Mouse (Mus musculus) cerebellum, adult 8-10 months (tissue): ENCODE results near the gene 4930548H24Rik.
"Not testable (repeated sequence)": the region's sequence is repeated elsewhere in the genome, so short reads cannot be mapped to it uniquely, and the experiment has no call there.

Source experiments
- DNase-seq: peaks from one replicate; pipeline ENCODE4 v3.0.0; 2022

The 4930548H24Rik gene

DNA sequence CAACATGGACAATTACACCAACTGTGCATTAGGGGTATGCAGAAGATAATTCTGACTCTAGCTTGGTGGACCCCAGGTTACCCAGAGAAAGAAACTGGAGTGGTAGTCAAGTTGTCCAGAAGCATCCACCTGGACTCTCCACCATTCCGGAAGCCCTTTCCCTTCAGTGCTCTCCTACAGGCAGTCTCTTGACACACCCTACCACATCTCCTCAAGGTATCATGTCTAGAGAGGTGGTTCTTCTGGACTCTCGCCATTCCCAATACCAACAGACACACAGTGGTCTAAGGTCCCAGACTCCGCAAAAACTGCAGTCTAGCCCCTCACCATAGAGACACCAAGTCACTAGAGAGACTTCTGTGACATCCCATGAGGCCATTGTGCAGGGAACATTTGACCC lies at the start of gene 4930548H24Rik:
Gene 4930548H24Rik (plus strand): TSS at position 301 of the 400 bp plus-strand sequence.
- DNase-seq, result no peak

DNA sequence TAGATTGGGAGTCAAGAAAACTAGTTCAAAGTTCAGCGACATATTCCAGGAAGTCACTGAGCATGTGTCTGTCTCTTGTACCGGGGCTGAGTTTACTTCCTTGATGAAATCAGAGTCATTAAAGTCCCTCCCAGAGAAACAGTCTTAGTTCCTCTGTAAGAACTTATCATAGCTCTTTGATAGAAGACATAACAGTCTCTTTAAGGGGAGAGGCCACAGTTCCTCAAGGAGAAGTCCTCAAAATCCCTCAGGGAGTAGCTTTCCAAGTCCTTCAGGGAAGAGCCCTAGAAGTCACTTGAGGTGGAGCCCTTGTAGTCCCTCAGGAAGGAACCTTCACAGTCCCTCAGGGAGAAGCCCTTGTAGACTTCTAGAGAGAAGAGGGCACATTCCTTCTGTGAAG lies 34.2 kb upstream of the 4930548H24Rik start:
- no peak for DNase-seq

DNA sequence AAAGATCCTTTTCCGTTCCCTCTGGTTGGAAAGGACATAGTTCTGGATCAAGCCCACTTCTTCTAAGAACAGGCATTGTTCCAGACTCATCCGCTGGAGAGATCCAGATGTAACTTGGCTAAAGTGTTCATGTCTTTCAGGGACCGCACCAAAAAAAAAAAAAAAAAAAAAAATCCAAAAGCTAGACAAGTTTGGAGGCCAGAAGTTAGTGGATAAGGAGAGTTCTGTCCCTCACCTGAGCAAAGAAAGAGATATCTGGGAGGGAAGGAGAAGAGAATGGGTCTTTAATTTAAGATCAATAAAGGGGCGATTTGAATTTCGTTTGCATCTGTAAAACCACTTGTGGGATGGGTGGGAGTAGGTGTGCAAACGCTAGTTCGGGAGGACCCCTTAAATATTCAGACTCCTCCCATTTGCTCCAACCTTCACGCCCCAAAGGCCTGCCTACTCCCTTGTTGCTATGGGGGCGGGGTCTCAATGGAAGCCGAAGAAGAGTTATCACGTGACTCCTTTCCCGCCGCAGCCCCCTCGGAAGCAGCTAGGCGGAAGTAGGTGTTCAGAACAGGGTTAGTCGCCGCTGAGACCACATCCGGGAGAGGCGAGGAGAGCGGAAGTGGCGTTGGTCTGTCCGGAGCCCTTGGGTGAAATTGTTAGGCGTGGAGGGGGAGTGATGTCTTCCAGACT lies 33.5 kb upstream of the 4930548H24Rik start, which contains the start of gene Zfp512:
Gene Zfp512 (plus strand): TSS at position 554 of the 684 bp plus-strand sequence.
- DNase-seq, result peak; percentile 82

DNA sequence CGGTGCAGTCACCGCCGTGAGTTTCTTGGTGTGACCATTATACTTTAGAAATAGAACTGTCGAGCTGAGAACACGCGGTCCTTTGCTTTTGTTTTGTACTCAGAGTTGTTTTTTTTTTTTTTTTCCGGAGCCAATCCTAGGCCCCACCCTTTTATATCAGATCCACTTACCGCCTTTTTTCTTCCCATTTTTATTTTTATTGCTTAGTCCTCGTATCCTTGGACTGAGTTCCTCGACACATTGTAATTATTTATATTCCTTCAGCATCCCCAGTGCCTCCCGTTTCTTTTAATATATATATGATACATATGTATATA lies 33.0 kb upstream of the 4930548H24Rik start:
- DNase-seq, result no peak

DNA sequence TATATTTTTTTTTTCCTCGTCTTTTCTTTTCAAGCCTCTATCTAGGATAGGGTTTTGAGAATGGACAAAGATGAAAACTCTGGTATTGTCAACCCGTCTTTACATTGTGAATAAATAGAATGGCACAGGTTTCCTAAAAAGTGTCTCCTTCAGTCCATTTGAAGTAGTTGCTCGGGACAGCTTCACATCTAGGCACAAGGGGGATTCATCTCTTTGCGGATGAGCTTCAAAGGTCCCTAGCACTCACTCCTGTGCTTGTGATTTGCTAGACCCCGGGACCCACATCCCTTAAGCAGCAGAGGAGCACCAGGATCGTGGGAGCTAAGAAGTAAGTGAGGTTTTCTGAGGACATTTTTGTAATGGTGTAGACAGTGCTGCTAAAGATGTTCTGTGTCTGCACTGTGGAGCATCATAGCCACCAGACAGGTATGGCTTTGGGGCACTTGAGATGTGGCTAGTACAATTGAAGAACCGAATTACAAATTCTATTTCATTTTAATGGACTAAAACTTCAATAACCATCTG lies 32.6 kb upstream of the 4930548H24Rik start:
- DNase-seq, result no peak

DNA sequence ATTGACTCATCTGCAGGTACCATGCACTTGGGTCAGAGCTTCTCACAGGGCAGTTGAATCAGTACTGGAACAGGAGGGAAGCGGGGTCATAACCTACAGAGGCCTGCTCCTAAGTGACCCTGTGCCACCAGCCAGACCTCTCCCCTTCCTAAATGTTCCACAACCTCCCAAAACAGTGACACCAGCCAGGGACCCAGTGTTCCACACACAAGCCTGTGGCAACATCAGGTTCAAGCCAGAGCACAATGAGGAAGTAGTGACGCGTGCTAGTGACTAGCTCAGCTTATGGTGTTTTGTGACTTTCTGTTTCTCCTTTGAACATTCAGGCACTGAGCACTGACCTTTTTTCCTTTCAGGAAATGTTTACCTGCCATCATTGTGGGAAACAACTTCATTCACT lies 17.7 kb upstream of the 4930548H24Rik start:
- no peak for DNase-seq

DNA sequence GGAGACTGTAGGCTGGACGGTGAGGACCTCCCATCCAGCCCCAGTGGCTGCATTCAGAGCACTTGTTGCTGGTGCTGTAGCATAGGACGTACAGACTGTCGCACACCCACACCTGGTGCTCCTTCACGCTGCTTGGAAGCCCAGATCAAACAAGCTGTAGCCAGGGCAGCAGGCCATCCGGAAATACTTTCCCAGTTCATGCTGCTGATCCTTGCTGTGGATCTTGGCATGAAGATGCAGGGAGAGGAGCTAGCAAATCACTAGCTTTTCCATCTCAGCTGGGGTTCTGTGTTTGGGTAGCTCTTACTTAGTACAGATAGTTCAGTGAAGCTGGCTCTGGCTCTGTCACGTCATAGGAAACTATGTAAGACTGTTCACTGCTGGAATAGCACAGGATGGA lies 15.8 kb upstream of the 4930548H24Rik start:
- no peak for DNase-seq

DNA sequence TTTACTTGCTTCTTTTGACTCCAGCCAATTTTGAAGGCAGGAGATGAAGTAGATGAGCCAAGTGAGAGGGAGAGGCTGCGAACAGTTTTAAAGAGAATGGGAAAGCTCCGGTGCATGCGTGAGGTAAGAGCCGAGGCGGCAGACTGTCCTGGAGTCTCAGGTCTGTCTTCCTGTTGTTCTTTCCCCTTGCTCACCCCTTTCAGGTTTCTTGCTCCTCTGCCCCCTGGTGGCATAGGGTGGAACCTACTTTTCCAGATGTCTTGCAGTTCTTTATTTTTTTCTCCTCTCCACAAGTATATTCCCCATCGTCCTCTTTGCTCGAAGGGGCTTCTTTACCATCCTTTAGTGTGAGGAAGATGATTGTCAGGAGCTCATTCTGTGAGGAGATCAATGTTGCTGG lies 15.2 kb upstream of the 4930548H24Rik start:
- no peak for DNase-seq

DNA sequence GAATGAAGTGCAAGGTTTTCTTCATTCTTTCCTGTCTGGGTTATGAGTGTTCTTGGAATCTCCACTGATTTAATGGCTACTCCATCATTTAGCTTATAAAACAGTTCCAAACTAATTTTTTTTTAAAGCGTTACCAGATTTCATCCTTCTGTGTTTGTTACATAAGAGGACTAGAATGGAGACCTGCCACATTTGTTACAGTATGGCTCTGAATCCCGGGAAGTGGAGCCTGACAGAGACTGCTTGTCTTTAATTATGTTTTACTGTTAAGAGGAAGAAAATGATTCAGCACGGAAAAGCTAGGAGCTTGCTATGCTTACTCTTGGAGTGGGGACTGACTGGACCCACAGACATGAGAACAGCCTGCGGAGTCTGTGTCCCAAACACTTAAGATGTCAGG lies 5.0 kb upstream of the 4930548H24Rik start:
- DNase-seq, result no peak

DNA sequence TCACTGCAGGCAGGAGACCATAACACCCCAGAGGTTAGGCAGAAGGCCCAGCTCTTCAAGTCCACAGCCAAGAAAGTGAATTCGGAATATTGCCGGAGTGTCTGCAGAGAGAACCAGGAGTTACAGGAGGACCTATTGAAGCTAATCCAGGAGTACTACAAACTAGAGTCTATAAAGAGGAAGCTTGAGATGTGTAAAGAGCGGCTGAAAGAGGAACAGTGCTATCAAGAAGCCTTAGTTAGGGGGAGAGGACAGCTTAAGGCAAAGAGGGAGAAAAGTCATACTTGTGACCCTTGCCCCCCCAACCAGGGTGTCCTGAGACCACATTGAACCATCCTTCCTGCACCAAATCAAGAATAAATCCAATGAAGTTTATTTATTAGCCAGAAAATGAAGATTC lies 2.3 kb downstream of the 4930548H24Rik start:
- no peak for DNase-seq

DNA sequence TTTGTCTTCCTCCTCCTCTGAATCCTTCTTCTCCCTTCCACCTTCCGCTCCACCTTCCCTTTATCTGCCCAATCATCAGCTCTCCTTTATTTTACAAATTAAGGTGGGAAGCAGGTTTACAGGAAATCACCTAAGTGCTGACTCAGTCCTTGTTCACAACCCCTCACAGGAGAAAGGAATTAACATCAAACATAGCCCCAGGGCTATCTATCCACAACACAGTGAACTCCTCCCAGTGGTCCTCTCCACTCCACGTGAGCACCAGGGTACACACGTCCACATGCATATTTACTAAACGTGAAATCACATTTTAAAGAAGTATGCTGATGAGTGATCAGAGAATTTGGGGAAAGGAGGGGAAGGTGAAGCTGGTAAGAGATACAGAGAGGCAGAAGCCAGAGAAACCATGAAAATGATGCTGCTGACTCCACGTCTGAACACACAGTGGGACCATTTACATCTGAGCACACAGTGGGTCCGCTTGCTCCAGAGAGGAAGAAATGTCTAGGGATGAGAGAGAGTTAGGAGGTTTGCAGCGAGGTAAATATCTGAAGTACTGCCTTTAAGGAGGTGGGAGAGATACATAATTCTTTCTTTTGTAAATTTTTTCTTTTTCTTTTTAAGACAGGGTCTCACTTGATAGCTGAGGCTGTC lies 3.7 kb downstream of the 4930548H24Rik start:
- DNase-seq, result no peak

DNA sequence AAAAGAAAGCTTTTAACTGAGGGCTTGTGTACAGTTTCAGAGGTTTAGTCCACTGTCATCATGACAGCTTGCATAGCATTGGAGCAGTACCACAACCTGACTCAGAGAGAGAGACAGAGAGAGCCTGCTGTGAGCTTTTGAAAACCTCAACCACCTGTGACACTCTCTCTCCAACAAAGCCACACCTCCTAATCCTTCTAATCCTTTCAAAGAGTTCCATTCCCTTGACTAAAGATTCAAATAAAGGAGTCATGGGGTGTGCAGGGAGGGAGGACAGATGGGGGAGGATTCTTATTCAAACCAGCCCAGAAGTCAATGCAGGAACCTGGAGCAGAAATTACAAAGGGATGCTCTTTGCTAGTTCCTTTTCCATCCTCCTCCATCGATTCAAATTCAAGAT lies 6.5 kb downstream of the 4930548H24Rik start:
- DNase-seq, result no peak

DNA sequence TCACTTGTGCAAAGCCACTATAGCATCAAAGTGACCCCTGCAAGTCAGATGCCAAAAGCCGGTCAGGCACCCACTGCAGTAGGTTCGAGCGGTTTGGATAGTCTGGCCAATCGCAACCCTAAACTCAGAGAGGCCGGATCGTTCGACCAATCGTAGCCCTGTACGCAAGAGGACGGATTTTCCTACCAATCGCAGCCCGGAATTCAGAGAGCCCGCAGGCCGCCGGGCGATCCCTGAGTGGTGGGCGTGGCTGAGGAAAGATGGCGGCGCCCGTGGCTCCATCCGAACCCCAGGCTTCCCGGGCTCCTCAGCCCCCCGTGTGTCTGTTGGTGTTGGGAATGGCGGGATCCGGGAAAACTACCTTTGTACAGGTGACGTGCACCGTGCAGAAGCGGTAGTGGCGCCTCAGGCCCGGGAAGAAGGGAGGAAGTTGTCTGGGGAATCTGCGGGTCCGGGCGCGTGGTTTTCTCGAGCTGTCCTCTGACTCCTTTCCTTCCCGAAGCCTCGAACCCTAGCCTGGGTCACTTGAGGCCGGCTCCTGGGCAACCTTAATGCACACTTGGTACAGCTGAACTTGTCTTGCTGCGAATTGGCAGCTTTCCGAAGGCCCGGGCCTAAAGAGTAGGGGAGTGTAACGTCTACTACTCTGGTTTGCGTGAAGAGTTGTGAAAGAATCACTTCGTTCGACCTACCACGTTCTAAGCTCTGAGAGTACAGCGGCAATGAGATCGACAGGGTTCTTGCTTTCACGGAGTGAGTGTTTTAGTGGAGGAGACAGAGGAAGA lies 9.2 kb downstream of the 4930548H24Rik start, which contains the start of gene Gpn1:
Gene Gpn1 (plus strand): TSS at position 229 of the 785 bp plus-strand sequence.
- peak; percentile 88 for DNase-seq

DNA sequence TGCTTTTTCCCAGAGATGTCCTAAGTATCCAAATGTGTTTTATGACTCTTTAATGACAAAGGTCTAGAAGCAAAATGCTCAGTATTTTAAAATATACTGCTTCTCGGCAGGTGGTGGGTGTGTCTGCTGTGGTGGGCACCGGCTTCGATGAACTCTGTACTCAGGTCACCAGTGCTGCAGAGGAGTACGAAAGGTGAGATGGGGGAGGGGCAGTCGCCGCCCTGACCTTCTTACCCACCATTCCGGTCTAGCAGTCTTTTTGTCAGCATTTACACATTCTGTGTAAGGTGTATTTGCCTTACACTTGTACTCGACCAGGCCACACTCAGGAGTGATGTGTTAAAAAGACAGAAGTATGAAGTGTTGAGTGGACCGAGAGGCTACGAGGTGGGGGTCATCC lies 19.3 kb downstream of the 4930548H24Rik start:
- no peak for DNase-seq

DNA sequence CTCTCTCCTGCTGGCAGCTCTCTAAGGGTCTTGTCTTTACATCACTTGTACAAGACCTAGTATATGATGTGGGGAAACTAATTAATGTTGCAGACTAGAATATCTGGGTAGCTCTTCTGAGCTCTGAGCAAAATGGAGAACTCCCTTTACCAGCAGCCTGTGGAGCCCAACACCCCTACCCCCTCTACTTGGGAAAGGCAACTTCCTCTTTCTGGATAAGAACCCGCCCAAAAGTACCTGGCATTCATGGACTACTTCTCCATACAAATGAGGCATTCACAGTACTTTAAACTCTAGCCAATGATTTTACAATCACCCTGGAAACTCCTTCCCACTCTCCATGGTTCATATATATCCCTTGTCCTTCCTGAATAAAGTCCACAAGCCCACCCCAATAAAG lies 26.9 kb downstream of the 4930548H24Rik start:
- DNase-seq, result no peak

DNA sequence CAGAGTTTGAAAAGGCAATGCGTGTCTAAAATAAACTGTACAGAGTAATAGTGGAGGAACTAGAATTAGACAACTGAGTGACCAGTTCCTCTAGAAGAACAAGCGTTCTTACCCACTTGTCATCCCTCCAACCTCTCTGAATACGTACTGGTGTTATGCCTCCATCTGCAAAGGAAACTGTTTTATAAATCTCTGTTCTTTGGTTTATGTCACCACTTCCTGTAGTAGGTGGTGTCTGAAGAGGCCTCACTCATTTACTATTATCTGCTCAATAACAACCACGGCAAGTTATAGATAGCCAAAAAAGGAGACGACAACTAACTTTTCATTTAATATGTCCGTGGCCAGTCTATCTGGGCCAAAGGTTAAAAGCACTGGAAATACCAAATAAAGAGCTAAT lies 35.0 kb downstream of the 4930548H24Rik start:
- no peak for DNase-seq

DNA sequence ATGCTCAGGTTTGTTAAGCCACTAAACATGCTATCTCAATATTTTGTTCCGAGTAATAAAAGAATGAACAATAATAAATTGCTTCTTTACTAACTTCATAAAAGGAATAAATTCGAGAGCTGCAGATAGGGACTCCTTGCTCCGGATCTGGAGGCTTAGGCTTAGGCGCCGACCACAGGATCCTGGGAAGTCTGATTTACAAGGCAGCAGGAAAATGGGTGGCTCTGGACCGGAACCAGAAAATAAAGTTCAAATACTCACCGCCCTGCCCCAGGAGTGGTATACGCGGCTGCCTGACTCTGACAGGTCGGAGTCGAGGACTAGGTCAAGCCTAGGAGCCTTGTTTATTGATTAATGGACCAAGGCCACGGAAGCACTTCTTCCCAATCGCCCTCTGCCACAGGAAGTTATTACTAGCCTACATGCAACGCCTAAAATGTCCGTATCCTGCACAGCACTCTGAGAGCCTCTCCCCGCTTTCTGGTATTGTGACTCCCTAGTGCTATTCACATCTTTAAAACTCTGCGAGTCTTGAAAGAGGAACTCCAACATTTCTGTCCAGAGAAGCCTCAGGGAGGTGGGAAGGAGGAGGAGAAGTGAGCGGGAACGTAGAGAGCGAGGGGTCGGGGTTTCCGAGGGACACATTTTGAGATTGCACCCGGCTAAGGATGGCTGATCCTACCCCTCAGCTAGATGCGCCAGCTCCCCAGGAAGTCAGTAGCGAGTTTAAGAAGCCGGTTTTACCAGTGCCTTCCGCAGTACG lies 41.0 kb downstream of the 4930548H24Rik start, which contains the start of gene Slc4a1ap:
Gene Slc4a1ap (plus strand): TSS at position 642 of the 763 bp plus-strand sequence.
- peak; percentile 83 for DNase-seq

DNA sequence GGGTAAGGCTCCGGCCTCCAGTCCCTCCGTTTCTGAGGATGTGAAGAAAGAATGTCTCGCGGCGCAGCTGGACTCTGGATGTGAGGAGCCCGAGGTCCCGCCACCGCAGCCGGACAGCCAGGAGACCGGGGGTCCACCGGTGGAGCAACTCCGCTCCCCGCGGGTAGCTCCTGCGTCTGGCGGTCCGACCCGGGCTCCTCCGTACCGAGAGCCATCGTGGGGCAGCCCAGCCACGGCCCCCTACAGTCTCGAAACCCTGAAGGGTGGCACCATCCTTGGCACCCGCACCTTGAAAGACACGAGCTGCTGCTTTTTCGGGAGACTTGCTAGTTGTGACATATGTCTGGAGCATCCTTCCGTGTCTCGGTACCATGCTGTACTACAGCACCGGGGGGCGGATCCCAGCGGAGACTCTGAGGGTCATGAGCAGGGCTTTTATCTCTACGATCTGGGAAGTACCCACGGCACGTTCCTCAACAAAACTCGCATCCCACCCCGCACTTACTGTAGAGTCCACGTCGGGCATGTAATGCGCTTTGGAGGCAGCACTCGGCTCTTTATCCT lies 41.7 kb downstream of the 4930548H24Rik start:
- no peak for DNase-seq

DNA sequence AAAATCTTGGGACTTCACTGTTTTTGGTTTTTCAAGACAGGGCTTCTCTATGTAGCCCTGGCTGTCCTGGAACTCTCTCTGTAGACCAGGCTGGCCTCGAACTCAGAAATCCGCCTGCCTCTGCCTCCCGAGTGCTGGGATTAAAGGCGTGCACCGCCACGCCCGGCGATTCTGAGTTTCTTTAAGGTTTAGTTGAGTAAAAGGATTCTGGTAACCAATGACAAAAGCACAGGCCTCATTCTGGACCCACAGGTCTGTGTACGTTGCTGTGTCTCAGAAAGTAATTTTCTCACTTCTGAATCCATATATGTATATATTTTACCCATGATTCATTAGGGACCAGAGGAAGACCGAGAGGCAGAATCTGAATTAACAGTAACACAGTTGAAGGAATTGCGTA lies 42.2 kb downstream of the 4930548H24Rik start, which contains the start of gene Supt7l:
Gene Supt7l (minus strand): TSS at position 101 of the 400 bp plus-strand sequence.
- DNase-seq, result not testable (repeated sequence)

DNA sequence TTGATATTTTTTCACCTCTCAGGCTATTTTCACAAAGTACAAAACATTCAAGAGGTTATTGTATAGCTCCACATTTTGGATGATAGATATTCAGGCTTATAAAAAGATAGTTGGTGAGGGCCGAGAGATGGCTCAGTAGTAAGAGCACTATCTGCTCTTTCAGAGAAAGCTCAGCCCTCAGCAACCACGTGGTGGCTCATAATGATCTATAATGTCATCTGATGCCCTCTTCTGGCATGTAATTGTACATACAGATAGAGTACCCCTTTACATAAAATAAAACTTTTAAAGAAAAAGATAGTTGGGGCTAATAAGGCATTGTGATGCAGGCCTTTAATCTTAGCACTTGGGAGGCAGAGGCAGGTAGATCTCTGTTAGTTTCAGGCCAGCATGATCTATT lies 43.0 kb downstream of the 4930548H24Rik start:
- DNase-seq, result no peak

DNA sequence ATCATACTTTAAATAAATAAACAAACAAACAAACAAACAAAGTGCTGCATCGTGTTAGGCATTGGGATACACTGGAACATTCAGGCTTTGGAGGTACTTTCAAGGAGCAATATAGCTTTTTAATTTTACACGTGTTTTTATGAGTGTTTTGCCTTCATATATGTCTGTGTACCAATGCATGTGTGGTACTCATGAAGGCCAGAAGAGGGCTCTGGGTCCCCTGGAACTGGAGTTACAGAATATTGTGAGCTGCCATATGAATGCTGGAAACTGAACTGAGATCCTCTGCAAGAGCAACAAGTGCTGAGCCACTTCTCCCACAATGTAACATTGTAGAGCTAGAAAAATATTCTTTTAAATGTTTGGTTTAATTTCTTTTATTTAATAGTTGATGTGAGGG lies 49.7 kb downstream of the 4930548H24Rik start:
- no peak for DNase-seq
